Mouse (Mus musculus) left cerebral cortex, adult 2 months (tissue): ENCODE data around the gene Spata48. TPM values are rescaled to one million over a fixed set of nuclear protein-coding genes. Genes with fewer than 3 reads are reported as not detected.

ENCODE experiments used
- DNase-seq, 2 experiments: peaks; one replicate each; pipeline ENCODE4 v3.0.0; 2021 to 2022; ENCODE audit warnings: low spot score in 2 of 2, mixed read lengths in 1 of 2; ENCODE audit errors: extremely low spot score in 1 of 2
- H3K27ac ChIP-seq: fragments of 200-600 bp; 2 replicates; pipeline ENCODE4 v1.8.1; 2022
- H3K4me3 ChIP-seq: fragments of 200-600 bp; 2 replicates; pipeline ENCODE4 v1.8.1; 2022
- CTCF ChIP-seq: fragments of 200-600 bp; IDR thresholded peaks from 2 replicates; pipeline ENCODE4 v1.8.1; 2022; ENCODE audit warnings: antibody characterized with exemption, mild to moderate bottlenecking, moderate library complexity
- intact Hi-C: fragments of 180-260 bp; cut with DNase I; formaldehyde crosslinking; loops from one replicate; pipeline ENCODE4 v1.15.1; 2025
- total RNA-seq, 2 experiments: library from RNA; stranded (reverse); gene quantifications; 2 replicates each; pipeline ENCODE4 v1.2.3; 2021

The Spata48 gene
- total RNA-seq, 2 experiments from 2014 or later, result 1.7 TPM; not detected in 1

DNA sequence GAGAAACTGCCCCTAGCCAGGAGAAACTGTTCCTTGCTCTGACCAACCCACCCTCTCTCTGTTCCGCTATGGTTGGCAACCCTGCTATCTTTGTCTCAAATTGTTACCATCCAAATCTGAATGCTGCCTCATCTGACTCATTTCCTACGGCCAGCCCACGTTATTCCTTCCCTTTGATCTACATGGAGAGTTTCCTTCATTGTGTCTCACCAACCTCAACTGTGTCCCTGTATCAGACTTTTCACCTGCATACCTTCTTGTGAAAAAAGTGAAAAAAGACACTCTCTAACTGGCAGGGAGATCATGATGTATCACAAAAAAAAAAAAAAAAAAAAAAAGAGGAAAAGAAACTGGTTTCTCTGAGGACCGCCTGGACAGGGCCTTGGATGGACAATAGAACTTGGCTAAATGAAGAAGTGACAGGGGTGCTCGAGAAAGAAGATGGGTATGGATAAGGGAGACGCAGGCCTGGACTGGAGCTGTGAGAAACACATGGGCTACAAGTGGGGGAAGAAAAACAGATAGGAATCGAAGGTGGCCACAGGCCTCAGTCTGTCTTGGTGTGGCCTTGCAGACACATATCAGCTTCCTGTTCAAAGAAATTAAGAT is 85.1 kb downstream of the Spata48 start:
- intact Hi-C loops, result no loop called here
- DNase-seq, result no peak
- TF ChIP-seq CTCF, result no peak
- Histone ChIP-seq H3K4me3 (no peak overlapping the region), H3K27ac (no peak overlapping the region)

DNA sequence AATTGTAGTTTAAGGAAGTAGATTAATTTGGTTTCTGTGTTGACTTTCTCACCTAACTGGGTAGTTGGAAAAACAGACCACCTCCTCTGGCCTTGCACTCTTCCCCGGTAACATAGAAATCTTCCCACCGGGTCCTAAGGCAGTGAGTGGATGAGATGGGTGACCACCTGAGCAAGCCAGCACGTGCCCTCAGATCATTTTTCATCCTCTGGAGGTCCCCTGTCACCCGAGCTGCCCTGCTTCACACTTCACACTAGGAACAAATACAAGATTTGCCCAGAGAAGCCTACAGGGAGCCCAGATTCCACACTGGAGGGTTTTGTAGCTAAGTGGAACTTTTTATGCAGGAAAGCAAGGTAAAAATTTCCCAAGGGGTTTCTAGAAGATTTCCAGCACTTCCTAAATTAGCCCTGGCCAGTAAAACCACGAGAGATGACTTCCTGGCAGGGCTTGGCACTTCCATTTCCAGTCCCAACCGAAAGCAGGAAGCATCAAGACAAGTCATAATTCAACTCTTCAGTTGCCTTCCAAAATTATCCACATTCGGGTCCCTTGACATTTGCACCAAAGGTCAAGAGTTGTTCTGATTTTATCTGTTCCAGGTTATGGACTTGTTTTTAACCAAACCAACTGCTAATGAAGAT is 85.8 kb downstream of the Spata48 start:
- no peak for TF ChIP-seq CTCF
- intact Hi-C loops, result no loop called here
- Histone ChIP-seq H3K4me3 (no peak overlapping the region), H3K27ac (no peak overlapping the region)
- DNase-seq, result no peak

GRCm38 (mm10) chr11:11555563-11555962 is 93.7 kb downstream of the Spata48 start:
- TF ChIP-seq CTCF, result no peak
- intact Hi-C loops, result loop anchor here (5.0 kb wide), 1 partner anchor 422 kb away; no protein-coding TSS in a partner anchor
- H3K27ac ChIP-seq, result no peak overlapping the region

GRCm38 (mm10) chr11:11556186-11556585 is 94.3 kb downstream of the Spata48 start:
- intact Hi-C loops, result loop anchor here (5.0 kb wide), 1 partner anchor 421 kb away; no protein-coding TSS in a partner anchor
- Histone ChIP-seq H3K27ac (no peak overlapping the region), H3K4me3 (no peak overlapping the region)
- no peak for TF ChIP-seq CTCF
- no peak for DNase-seq

More at GRCm38 (mm10) chr11:11555563-11555962, 93.7 kb downstream of the Spata48 start:
- H3K4me3 ChIP-seq, result no peak overlapping the region
- no peak for DNase-seq

GRCm38 (mm10) chr11:11557173-11557967 is 95.5 kb downstream of the Spata48 start:
- no peak overlapping the region for H3K4me3 ChIP-seq
- H3K27ac ChIP-seq, result no peak overlapping the region
- peak; percentile 31 to 51 for DNase-seq
- intact Hi-C loops, result loop anchor here (1.0 to 5.0 kb wide), 2 partner anchors 231 to 420 kb away; no protein-coding TSS in a partner anchor
- peak; percentile 79 for TF ChIP-seq CTCF

GRCm38 (mm10) chr11:11558662-11559061 is 96.8 kb downstream of the Spata48 start:
- DNase-seq, result no peak
- intact Hi-C loops, result loop anchor here (5.0 kb wide), 1 partner anchor 419 kb away; no protein-coding TSS in a partner anchor
- H3K27ac ChIP-seq, result no peak overlapping the region
- H3K4me3 ChIP-seq, result no peak overlapping the region
- no peak for TF ChIP-seq CTCF

- Histone ChIP-seq H3K4me3 (no peak overlapping the region), H3K27ac (no peak overlapping the region)
- TF ChIP-seq CTCF, result no peak
- no peak for DNase-seq
- intact Hi-C loops, result loop anchor here (5.0 kb wide), 1 partner anchor 418 kb away; no protein-coding TSS in a partner anchor
Observed at GRCm38 (mm10) chr11:11559099-11559686, 97.3 kb downstream of the Spata48 start.

DNA sequence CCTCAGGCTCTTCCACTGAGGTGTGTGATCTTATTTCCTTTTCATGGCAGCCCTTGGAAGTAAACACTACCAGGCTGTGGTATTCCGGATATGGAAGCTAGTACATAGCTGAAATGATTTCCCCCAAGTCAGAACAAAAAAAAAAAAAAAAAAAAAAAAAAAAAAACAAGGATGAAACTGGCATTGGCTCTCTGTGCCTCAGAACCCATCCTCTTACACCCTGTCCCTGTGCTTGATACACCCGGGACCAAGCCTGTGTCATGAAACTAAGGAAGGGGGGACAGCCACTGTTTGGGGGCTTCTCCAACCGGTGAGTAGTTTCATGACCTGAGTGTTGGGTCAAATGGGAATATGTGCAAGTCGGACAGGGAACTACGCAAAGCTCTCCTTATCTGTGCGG is 99.2 kb downstream of the Spata48 start:
- intact Hi-C loops, result no loop called here
- no peak for TF ChIP-seq CTCF
- Histone ChIP-seq H3K27ac (no peak overlapping the region), H3K4me3 (no peak overlapping the region)
- DNase-seq, result no peak

- DNase-seq, result no peak
Observed at GRCm38 (mm10) chr11:11564266-11565044, 102.6 kb downstream of the Spata48 start.

More at GRCm38 (mm10) chr11:11564266-11565044, 102.6 kb downstream of the Spata48 start:
- Histone ChIP-seq H3K27ac (no peak overlapping the region), H3K4me3 (no peak overlapping the region)
- no peak for TF ChIP-seq CTCF
- intact Hi-C loops, result no loop called here

Other genes starting within 250 kb of the Spata48 start
- 1 to 10 TPM; 1.1 to 1.2 TPM for gene Zpbp, start 314 bp downstream of the Spata48 start, total RNA-seq
- gene 4930512M02Rik, start 165.7 kb downstream of the Spata48 start, total RNA-seq, result not detected
- 1 to 10 TPM; 2.8 to 3.5 TPM for gene Ikzf1, start 222.9 kb downstream of the Spata48 start, total RNA-seq